Mouse (Mus musculus) forebrain, embryonic 12.5 days (tissue): Measurements from ENCODE around the gene Slc17a5. TPM values are rescaled to one million over a fixed set of nuclear protein-coding genes. Genes with fewer than 3 reads are reported as not detected.

ENCODE experiments used
- ATAC-seq: fragments of 200-750 bp; cut with Nextera tagmentation; 2 replicates; pipeline ENCODE4 v1.8.0; 2017; ENCODE audit warnings: moderate TSS enrichment; ENCODE audit not compliant: low FRiP score
- H3K27ac ChIP-seq: fragments of 300-500 bp; sonication (generic); 2 replicates; pipeline ENCODE4 v1.5.1; 2016; ENCODE audit warnings: mild to moderate bottlenecking
- H3K27me3 ChIP-seq: fragments of 300-500 bp; sonication (generic); 2 replicates; pipeline ENCODE4 v1.6.1; 2016; ENCODE audit warnings: mild to moderate bottlenecking
- H3K36me3 ChIP-seq: fragments of 300-500 bp; sonication (generic); replicated peaks from 2 replicates; pipeline ENCODE4 v1.6.1; 2016; ENCODE audit warnings: mild to moderate bottlenecking
- H3K4me1 ChIP-seq: fragments of 300-500 bp; sonication (generic); 2 replicates; pipeline ENCODE4 v1.6.1; 2016
- H3K4me2 ChIP-seq: fragments of 300-500 bp; sonication (generic); 2 replicates; pipeline ENCODE4 v1.6.1; 2016; ENCODE audit warnings: mild to moderate bottlenecking, moderate library complexity
- H3K4me3 ChIP-seq: fragments of 300-500 bp; sonication (generic); replicated peaks from 2 replicates; pipeline ENCODE4 v1.5.1; 2016; ENCODE audit warnings: mild to moderate bottlenecking
- H3K9ac ChIP-seq: fragments of 300-500 bp; sonication (generic); 2 replicates; pipeline ENCODE4 v1.6.1; 2016; ENCODE audit warnings: mild to moderate bottlenecking
- H3K9me3 ChIP-seq: fragments of 300-500 bp; sonication (generic); 2 replicates; pipeline ENCODE4 v1.6.1; 2016
- WGBS: fragments of 180-500 bp; shearing (Covaris S2); methylation state at CpG from one replicate; pipeline ENCODE4 v1.1.7; 2016; 5-methylcytosine and 5-hydroxymethylcytosine counted together
- polyA plus RNA-seq: library from polyadenylated mRNA; unstranded; fragments of >200 nt; fragmentation: Nextera tagmentation; extraction: Ambion mirVana; gene quantifications from 2 replicates; pipeline ENCODE4 v1.2.1, GENCODE M21; 2016

Gene Slc17a5
- polyA plus RNA-seq, 1 experiment from 2014 or later, result 13.5 TPM

DNA sequence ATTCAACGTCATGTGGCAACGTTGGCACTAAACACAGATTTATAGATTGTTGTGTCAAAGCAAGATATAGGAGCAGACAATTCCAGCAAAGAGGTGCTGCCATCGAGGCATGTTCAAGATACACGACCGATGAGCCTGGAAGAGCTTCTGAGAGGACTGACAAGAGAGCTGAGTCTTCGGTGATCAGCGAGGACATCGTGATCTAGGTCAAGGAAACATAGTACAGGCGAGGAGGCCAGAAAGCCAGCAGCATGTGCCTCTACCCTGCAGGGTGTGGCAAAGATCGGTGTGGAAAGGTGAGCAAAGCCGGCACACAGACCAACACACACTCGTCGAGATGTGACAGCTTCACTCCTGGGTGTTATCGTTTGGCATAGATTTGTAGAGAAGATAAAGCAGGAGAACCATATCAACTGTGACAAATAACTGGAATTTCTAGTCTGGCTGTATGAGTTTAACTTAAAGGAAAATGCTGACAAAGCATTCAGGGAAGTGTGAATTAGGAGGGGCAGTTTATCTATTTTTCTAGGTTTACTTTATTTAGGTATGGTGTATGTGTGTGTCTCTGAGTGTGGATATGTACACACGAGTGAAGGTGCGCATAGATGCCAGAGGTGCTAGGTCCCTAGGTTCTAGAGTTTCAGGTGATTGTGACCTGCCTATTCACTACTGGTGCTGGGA, 79.6 kb downstream of the Slc17a5 start:
- Histone ChIP-seq H3K4me2 (no peak overlapping the region), H3K36me3 (no peaks in the 10 kb centered on the region), H3K27ac (no peak overlapping the region), H3K4me3 (no peak overlapping the region), H3K9ac (no peak overlapping the region), H3K4me1 (peaks cover 9% of the 10 kb centered on the region), H3K27me3 (no peaks in the 10 kb centered on the region), H3K9me3 (no peaks in the 10 kb centered on the region)
- no peak for ATAC-seq
- WGBS, result 92% methylated on average over 16 of the region's 16 CpGs

DNA sequence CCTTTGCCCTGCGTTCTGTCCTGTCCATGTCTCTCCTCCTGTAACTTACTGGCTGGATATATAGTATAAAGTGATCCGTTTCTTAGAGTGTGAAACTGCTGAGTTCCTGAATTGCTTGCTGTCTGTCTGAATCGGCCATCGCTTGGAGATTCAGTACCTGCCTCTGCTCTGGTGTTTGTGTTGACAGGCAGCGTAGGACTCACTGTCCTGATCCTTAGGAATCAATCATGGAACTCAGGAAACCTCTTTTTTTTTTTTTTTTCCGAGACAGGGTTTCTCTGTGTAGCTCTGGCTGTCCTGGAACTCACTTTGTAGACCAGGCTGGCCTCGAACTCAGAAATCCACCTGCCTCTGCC, 81.1 kb downstream of the Slc17a5 start:
- Histone ChIP-seq H3K4me1 (peaks cover 21% of the 10 kb centered on the region), H3K9ac (no peak overlapping the region), H3K36me3 (no peaks in the 10 kb centered on the region), H3K4me2 (no peak overlapping the region), H3K27ac (no peak overlapping the region), H3K27me3 (no peaks in the 10 kb centered on the region), H3K9me3 (no peaks in the 10 kb centered on the region), H3K4me3 (no peak overlapping the region)
- no peak for ATAC-seq
- 88% methylated on average over 7 of the region's 7 CpGs for WGBS

- Histone ChIP-seq H3K4me2 (no peak overlapping the region), H3K4me1 (peaks cover 24% of the 10 kb centered on the region), H3K36me3 (no peaks in the 10 kb centered on the region), H3K9ac (no peak overlapping the region), H3K27me3 (no peaks in the 10 kb centered on the region), H3K4me3 (no peak overlapping the region), H3K27ac (no peak overlapping the region), H3K9me3 (no peaks in the 10 kb centered on the region)
- no peak for ATAC-seq
- 84% methylated on average over 11 of the region's 11 CpGs for WGBS
These were observed 81.7 kb downstream of the Slc17a5 start for GRCm38 (mm10) chr9:78506002-78506721.

DNA sequence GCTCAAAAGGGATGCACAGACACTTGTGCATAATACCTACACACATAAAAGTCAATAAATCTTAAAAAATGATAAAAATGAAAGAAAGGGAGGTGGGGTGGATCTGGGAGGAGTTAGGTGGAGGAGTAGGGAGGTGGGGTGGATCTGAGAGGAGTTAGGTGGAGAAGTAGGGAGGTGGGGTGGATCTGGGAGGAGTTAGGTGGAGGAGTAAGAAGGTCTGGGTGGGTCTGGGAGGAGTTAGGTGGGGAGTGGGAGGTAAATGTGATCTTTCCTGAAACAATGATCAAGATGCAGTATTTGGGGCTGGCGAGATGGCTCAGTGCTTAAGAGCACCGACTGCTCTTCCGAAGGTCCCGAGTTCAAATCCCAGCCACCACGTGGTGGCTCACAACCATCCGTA, 82.6 kb downstream of the Slc17a5 start:
- no peak overlapping the region for H3K9ac ChIP-seq
- 0 out of 2 replicates have a peak overlapping the region, but pooled peaks have one; percentile 57 for H3K27ac ChIP-seq
- H3K4me2 ChIP-seq, result no peak overlapping the region
- ATAC-seq, result no peak
- 96% methylated on average over 6 of the region's 6 CpGs for WGBS
- no peaks in the 10 kb centered on the region for H3K9me3 ChIP-seq
- H3K4me3 ChIP-seq, result no peak overlapping the region
- peaks cover 25% of the 10 kb centered on the region for H3K4me1 ChIP-seq
- no peaks in the 10 kb centered on the region for H3K36me3 ChIP-seq
- no peaks in the 10 kb centered on the region for H3K27me3 ChIP-seq

- Histone ChIP-seq H3K4me2 (no peak overlapping the region), H3K9me3 (no peaks in the 10 kb centered on the region), H3K4me1 (peaks cover 25% of the 10 kb centered on the region), H3K36me3 (no peaks in the 10 kb centered on the region), H3K4me3 (no peak overlapping the region), H3K9ac (no peak overlapping the region), H3K27me3 (no peaks in the 10 kb centered on the region), H3K27ac (peak overlapping the region; percentile 57; the same call in 1 of the 2 replicates)
- ATAC-seq, result no peak
- 79% methylated on average over 3 of the region's 3 CpGs for WGBS
These were observed 83.2 kb downstream of the Slc17a5 start for GRCm38 (mm10) chr9:78504679-78505078.

DNA sequence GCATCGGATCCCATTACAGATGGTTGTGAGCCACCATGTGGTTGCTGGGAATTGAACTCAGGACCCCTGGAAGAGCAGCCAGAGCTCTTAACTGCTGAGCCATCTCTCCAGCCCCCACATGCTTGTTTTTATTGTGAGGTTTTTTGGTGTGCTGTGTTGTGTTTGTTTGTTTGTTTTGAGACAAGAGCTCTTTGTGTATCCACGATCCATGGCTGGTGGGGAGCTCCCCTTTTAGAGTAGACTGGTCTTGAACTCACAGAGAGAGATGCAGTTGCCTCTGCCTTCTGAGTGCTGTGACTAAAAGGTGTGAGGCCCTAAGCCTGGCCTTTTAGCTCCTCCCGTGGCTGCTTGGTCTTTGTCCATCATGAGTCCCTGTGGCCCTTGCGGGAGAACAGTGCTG, 83.7 kb downstream of the Slc17a5 start:
- Histone ChIP-seq H3K4me1 (peaks cover 25% of the 10 kb centered on the region), H3K4me2 (no peak overlapping the region), H3K9me3 (no peaks in the 10 kb centered on the region), H3K9ac (no peak overlapping the region), H3K36me3 (no peaks in the 10 kb centered on the region), H3K27me3 (no peaks in the 10 kb centered on the region), H3K4me3 (no peak overlapping the region), H3K27ac (peak overlapping the region; percentile 90)
- WGBS, result 55% methylated on average over 4 of the region's 4 CpGs
- ATAC-seq, result no peak

DNA sequence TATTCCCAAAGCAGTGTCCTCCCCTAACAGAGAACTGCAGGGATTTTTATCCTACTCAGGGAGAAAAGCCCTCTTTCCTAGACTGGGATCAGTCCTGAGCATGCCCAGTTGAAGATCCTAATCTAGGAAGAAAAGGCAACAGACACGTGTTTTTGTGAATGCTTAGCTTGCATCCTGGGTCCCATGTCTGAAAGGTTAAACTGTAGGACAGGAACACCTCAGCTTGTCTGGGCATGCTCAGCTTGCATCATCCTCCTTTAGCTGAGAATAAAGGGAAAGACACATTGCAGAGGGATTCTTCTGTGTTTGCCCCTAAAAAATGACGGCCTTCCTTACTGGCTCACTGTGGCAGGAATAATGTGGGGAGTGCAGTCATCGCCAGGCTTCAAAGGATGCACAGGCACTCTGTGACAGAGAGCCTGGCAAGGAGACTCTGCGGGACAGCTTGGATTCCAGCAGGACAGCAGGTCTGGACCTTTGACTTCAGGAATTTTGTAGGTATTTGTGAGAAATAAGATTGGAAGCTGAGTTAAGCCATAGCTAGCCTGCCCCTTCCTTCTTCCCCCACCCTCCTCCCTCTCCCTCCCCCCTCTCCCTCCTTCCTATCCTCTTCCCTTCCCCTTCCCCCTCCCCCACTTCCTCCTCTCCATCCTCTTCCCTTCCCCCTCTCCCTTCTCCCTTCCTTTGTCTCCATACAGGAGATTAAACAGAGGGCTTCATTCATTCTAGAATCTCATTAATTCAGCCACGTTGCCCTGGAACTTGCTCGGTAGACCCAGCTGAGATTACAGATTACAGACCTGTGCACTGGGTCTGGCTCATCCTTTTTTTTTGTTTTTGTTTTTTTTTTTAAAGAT, 84.4 kb downstream of the Slc17a5 start:
- peak overlapping the region; percentile 38; the same call in 1 of the 2 replicates for H3K9ac ChIP-seq
- no peaks in the 10 kb centered on the region for H3K36me3 ChIP-seq
- no peak overlapping the region for H3K4me3 ChIP-seq
- peak overlapping the region; percentile 90 for H3K27ac ChIP-seq
- H3K9me3 ChIP-seq, result no peaks in the 10 kb centered on the region
- under 1% methylated on average over 6 of the region's 6 CpGs for WGBS
- peaks cover 25% of the 10 kb centered on the region for H3K4me1 ChIP-seq
- peak; percentile 84 for ATAC-seq
- no peaks in the 10 kb centered on the region for H3K27me3 ChIP-seq
- peak overlapping the region; percentile 26 for H3K4me2 ChIP-seq

DNA sequence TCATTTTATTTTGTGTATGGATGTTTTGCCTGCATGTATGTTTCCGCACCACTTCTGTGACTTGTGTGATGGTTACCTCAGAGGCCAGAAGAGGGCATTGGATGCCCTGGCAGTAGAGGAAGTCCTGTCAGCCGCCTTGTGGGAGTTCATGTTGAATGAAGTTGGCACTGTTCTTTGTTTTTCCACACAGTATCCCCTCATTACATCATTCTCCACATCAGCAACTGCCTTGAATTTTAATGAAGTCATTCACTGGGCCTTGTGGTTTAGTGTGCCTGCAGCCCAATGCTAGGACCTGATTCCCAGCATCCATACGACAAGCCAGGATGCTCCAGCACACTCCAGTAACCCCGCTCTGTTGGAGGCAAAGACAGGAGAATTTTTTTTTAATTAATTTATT, 86.6 kb downstream of the Slc17a5 start:
- Histone ChIP-seq H3K9ac (no peak overlapping the region), H3K4me1 (peaks cover 25% of the 10 kb centered on the region), H3K36me3 (no peaks in the 10 kb centered on the region), H3K27me3 (no peaks in the 10 kb centered on the region), H3K4me2 (no peak overlapping the region), H3K9me3 (no peaks in the 10 kb centered on the region), H3K27ac (peak overlapping the region; percentile 1; the same call in 1 of the 2 replicates), H3K4me3 (no peak overlapping the region)
- 51% methylated on average over 4 of the region's 4 CpGs for WGBS
- peak; percentile 54; the same call in 1 of the 2 replicates for ATAC-seq

GRCm38 (mm10) chr9:78500386-78500785, 87.5 kb downstream of the Slc17a5 start:
- no peak for ATAC-seq
- 81% methylated on average over 3 of the region's 3 CpGs for WGBS
- H3K27ac ChIP-seq, result no peak overlapping the region
- no peaks in the 10 kb centered on the region for H3K9me3 ChIP-seq
- no peak overlapping the region for H3K9ac ChIP-seq
- peaks cover 25% of the 10 kb centered on the region for H3K4me1 ChIP-seq
- H3K27me3 ChIP-seq, result no peaks in the 10 kb centered on the region
- H3K36me3 ChIP-seq, result no peaks in the 10 kb centered on the region
- no peak overlapping the region for H3K4me2 ChIP-seq
- H3K4me3 ChIP-seq, result no peak overlapping the region

DNA sequence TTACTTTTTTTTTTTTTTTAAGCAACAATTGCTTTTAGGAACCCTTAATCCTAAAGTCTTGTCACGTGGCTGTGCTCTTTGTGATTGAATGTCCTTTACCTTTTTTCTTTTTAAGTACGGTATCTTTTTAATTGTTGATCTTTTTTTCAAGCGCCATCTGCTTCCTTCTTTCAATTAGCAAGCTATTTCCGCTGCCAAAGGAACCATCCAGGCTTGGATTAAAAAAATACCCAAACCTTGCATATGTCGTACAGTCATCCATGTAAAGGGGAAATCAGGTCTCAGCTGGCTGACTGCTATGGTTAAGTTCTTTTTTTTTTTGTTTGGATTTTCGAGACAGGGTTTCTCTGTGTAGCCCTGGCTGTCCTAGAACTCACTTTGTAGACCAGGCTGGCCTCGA, 94.7 kb downstream of the Slc17a5 start:
- Histone ChIP-seq H3K27ac (no peak overlapping the region), H3K27me3 (no peaks in the 10 kb centered on the region), H3K36me3 (no peaks in the 10 kb centered on the region), H3K4me2 (no peak overlapping the region), H3K9ac (no peak overlapping the region), H3K9me3 (no peaks in the 10 kb centered on the region), H3K4me1 (peaks cover 9% of the 10 kb centered on the region; the same call in 1 of the 2 replicates), H3K4me3 (no peak overlapping the region)
- 76% methylated on average over 7 of the region's 7 CpGs for WGBS
- ATAC-seq, result no peak

DNA sequence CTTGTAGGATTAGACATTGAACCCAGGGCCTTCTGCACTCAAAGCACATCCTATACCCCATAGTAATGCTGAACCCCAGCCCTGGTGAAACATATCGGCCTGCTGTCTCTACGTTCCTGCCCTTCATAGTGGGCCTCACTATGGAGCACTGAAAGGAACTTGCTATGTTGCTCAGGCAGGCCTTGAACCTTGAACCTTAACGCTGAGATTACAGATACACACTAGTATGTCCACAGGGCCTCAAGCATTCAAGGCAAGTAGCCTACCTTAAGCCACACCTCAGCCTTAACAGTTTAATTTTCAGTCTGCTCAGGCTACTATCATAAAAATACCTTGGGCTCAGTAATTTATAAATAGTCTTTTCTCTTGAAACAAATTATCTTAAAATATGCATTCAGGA, 95.6 kb downstream of the Slc17a5 start:
- H3K36me3 ChIP-seq, result no peaks in the 10 kb centered on the region
- no peak for ATAC-seq
- no peak overlapping the region for H3K27ac ChIP-seq
- H3K9me3 ChIP-seq, result no peaks in the 10 kb centered on the region
- peaks cover 9% of the 10 kb centered on the region; the same call in 1 of the 2 replicates for H3K4me1 ChIP-seq
- WGBS, result 98% methylated on average over 3 of the region's 3 CpGs
- no peaks in the 10 kb centered on the region for H3K27me3 ChIP-seq
- H3K4me3 ChIP-seq, result no peak overlapping the region
- H3K4me2 ChIP-seq, result no peak overlapping the region
- H3K9ac ChIP-seq, result no peak overlapping the region

DNA sequence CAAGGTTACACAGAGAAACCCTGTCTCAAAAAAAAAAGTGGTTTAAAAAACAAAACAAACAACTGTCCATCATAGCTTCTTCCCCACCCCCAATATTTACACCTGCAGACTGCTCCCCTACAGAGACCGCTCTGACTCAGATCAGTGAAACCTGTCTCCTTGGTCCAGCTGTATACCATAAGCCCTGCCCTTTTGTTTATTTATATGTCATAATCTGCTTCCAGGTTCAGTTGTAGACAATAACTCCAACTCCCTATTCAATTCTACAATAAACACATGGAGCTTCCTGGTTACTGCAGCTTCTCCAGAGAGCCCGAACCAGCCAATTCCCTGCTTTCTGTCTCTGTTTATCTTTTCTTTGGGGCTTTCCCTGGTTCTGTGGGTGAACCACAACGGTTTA, 96.7 kb downstream of the Slc17a5 start:
- H3K36me3 ChIP-seq, result no peaks in the 10 kb centered on the region
- H3K9me3 ChIP-seq, result no peaks in the 10 kb centered on the region
- ATAC-seq, result no peak
- peaks cover 9% of the 10 kb centered on the region; the same call in 1 of the 2 replicates for H3K4me1 ChIP-seq
- no peak overlapping the region for H3K9ac ChIP-seq
- no peak overlapping the region for H3K27ac ChIP-seq
- no peak overlapping the region for H3K4me2 ChIP-seq
- 88% methylated on average over 3 of the region's 3 CpGs for WGBS
- H3K4me3 ChIP-seq, result no peak overlapping the region
- H3K27me3 ChIP-seq, result no peaks in the 10 kb centered on the region
